Mouse (Mus musculus) ovary, postnatal 14 days (tissue): ENCODE results near the gene Thra.

ENCODE experiments used
- DNase-seq: peaks from one replicate; pipeline ENCODE4 v3.0.0; 2022; ENCODE audit warnings: low spot score

Gene Thra

GRCm38 (mm10) chr11:98765421-98766309 is 25.2 kb downstream of the Thra start:
- DNase-seq, result no peak

- no peak for DNase-seq
Measured at GRCm38 (mm10) chr11:98766346-98766745, 25.9 kb downstream of the Thra start.

- DNase-seq, result no peak
Measured at GRCm38 (mm10) chr11:98766816-98767215, 26.4 kb downstream of the Thra start.

- DNase-seq, result no peak
Measured at GRCm38 (mm10) chr11:98767276-98767675, 26.8 kb downstream of the Thra start.

- DNase-seq, result no peak
Measured at GRCm38 (mm10) chr11:98767713-98768112, 27.3 kb downstream of the Thra start.

GRCm38 (mm10) chr11:98768127-98769006 is 27.9 kb downstream of the Thra start:
- no peak for DNase-seq

- DNase-seq, result no peak
Measured at GRCm38 (mm10) chr11:98769007-98769954, 28.8 kb downstream of the Thra start.

- no peak for DNase-seq
Measured at GRCm38 (mm10) chr11:98770096-98770975, 29.9 kb downstream of the Thra start.

- DNase-seq, result no peak
Measured at GRCm38 (mm10) chr11:98771131-98771530, 30.7 kb downstream of the Thra start.

GRCm38 (mm10) chr11:98771844-98772525 is 31.5 kb downstream of the Thra start:
- no peak for DNase-seq

GRCm38 (mm10) chr11:98772667-98773171 is 32.3 kb downstream of the Thra start:
- DNase-seq, result no peak

GRCm38 (mm10) chr11:98773635-98774295 is 33.3 kb downstream of the Thra start:
- DNase-seq, result peak; percentile 94

- no peak for DNase-seq
Measured at GRCm38 (mm10) chr11:98774582-98775347, 34.3 kb downstream of the Thra start, which contains the start of gene Nr1d1. Nr1d1 (minus strand) TSS chr11:98775333.

GRCm38 (mm10) chr11:98775348-98776051 is 35.1 kb downstream of the Thra start:
- peak; percentile 97 for DNase-seq

GRCm38 (mm10) chr11:98776052-98776764 is 35.8 kb downstream of the Thra start:
- no peak for DNase-seq

- DNase-seq, result no peak
Measured at GRCm38 (mm10) chr11:98776843-98777590, 36.6 kb downstream of the Thra start.
